Mouse (Mus musculus) hindbrain, embryonic 11.5 days (tissue): ENCODE measurements around the gene Etv1. TPM values are rescaled to one million over a fixed set of nuclear protein-coding genes. Genes with fewer than 3 reads are reported as not detected.
A peak's percentile ranks its signal among the peaks of the same experiment; 100 is the strongest.

ENCODE experiments used
- ATAC-seq: fragments of 200-750 bp; cut with Nextera tagmentation; 2 replicates; pipeline ENCODE4 v1.8.0; 2017; ENCODE audit warnings: mild to moderate bottlenecking, moderate TSS enrichment, moderate library complexity; ENCODE audit not compliant: low FRiP score
- DNase-seq: peaks from one replicate; pipeline ENCODE4 v3.0.0-alpha.2; 2015; ENCODE audit warnings: low spot score
- H3K27ac ChIP-seq: fragments of 300-500 bp; sonication (generic); 2 replicates; pipeline ENCODE4 v1.5.1; 2014; ENCODE audit warnings: mild to moderate bottlenecking, low read depth, low read length
- H3K27me3 ChIP-seq: fragments of 300-500 bp; sonication (generic); 2 replicates; pipeline ENCODE4 v1.6.1; 2014; ENCODE audit warnings: mild to moderate bottlenecking, low read length, moderate library complexity, mixed read lengths; ENCODE audit not compliant: control insufficient read depth, insufficient read depth
- H3K36me3 ChIP-seq: fragments of 300-500 bp; sonication (generic); 2 replicates; pipeline ENCODE4 v1.6.1; 2014; ENCODE audit warnings: mild to moderate bottlenecking, low read length, moderate library complexity, mixed read lengths; ENCODE audit not compliant: control insufficient read depth, insufficient read depth
- H3K4me1 ChIP-seq: fragments of 300-500 bp; sonication (generic); replicated peaks from 2 replicates; pipeline ENCODE4 v1.6.1; 2014; ENCODE audit warnings: low read length, mixed read lengths; ENCODE audit not compliant: control insufficient read depth, insufficient read depth
- H3K4me2 ChIP-seq: fragments of 300-500 bp; sonication (generic); replicated peaks from 2 replicates; pipeline ENCODE4 v1.6.1; 2014; ENCODE audit warnings: mild to moderate bottlenecking, low read depth, low read length
- H3K4me3 ChIP-seq: fragments of 300-500 bp; sonication (generic); 2 replicates; pipeline ENCODE4 v1.5.1; 2014; ENCODE audit warnings: low read depth, low read length
- H3K9ac ChIP-seq: fragments of 300-500 bp; sonication (generic); 2 replicates; pipeline ENCODE4 v1.6.1; 2014; ENCODE audit warnings: low read depth, low read length
- H3K9me3 ChIP-seq: fragments of 300-500 bp; sonication (generic); 2 replicates; pipeline ENCODE4 v1.6.1; 2016; ENCODE audit warnings: low read length; ENCODE audit not compliant: control insufficient read depth
- WGBS: fragments of 180-500 bp; shearing (Covaris S2); extraction: QIAGEN DNeasy Blood & Tissue Kit; methylation state at CpG from one replicate; pipeline ENCODE4 v1.1.7; 2014; 5-methylcytosine and 5-hydroxymethylcytosine counted together
- polyA plus RNA-seq: library from polyadenylated mRNA; unstranded; fragments of >200 nt; fragmentation: Nextera tagmentation; extraction: Ambion mirVana; gene quantifications from 2 replicates; pipeline ENCODE4 v1.2.1, GENCODE M21; 2014

Gene Etv1
- polyA plus RNA-seq, 1 experiment from 2014 or later, result 14.8 TPM

GRCm38 (mm10) chr12:38780955-38781304 lies 1.8 kb downstream of the Etv1 start:
- no peaks in the 10 kb centered on the region; the same call in 1 of the 2 replicates for H3K27me3 ChIP-seq
- peak overlapping the region; percentile 50; the same call in 1 of the 2 replicates for H3K9ac ChIP-seq
- H3K4me2 ChIP-seq, result peak overlapping the region; percentile 73
- under 1% methylated on average over 11 of the region's 11 CpGs for WGBS
- H3K4me1 ChIP-seq, result 0 out of 2 replicates have a peak, but pooled peaks cover 2% of the 10 kb centered on the region
- peak overlapping the region; percentile 57 for H3K4me3 ChIP-seq
- H3K27ac ChIP-seq, result no peak overlapping the region
- no peaks in the 10 kb centered on the region for H3K36me3 ChIP-seq
- H3K9me3 ChIP-seq, result no peaks in the 10 kb centered on the region
- DNase-seq (peak; percentile 36), ATAC-seq (no peak)

- WGBS, result 59% methylated on average over 6 of the region's 6 CpGs
- ATAC-seq (no peak), DNase-seq (no peak)
- Histone ChIP-seq H3K9ac (no peak overlapping the region), H3K27ac (no peak overlapping the region), H3K4me2 (peak overlapping the region; percentile 73; the same call in 1 of the 2 replicates), H3K4me3 (peak overlapping the region; percentile 57; the same call in 1 of the 2 replicates), H3K4me1 (0 out of 2 replicates have a peak, but pooled peaks cover 2% of the 10 kb centered on the region), H3K36me3 (no peaks in the 10 kb centered on the region), H3K9me3 (no peaks in the 10 kb centered on the region), H3K27me3 (no peaks in the 10 kb centered on the region; the same call in 1 of the 2 replicates)
Measured at GRCm38 (mm10) chr12:38781686-38782085, 2.5 kb downstream of the Etv1 start.

- no peak for DNase-seq
- no peak for ATAC-seq
- 60% methylated on average over 1 of the region's 1 CpGs for WGBS
- no peaks in the 10 kb centered on the region for H3K36me3 ChIP-seq
- H3K4me3 ChIP-seq, result no peak overlapping the region
- no peak overlapping the region for H3K4me2 ChIP-seq
- H3K27ac ChIP-seq, result no peak overlapping the region
- no peak overlapping the region for H3K9ac ChIP-seq
- no peaks in the 10 kb centered on the region; the same call in 1 of the 2 replicates for H3K27me3 ChIP-seq
- no peaks in the 10 kb centered on the region for H3K9me3 ChIP-seq
- H3K4me1 ChIP-seq, result 0 out of 2 replicates have a peak, but pooled peaks cover 2% of the 10 kb centered on the region
Measured at GRCm38 (mm10) chr12:38783291-38783690, 4.1 kb downstream of the Etv1 start.

- ATAC-seq (no peak), DNase-seq (no peak)
- Histone ChIP-seq H3K9ac (no peak overlapping the region), H3K27ac (no peak overlapping the region), H3K36me3 (no peaks in the 10 kb centered on the region), H3K9me3 (no peaks in the 10 kb centered on the region), H3K4me1 (0 out of 2 replicates have a peak, but pooled peaks cover 2% of the 10 kb centered on the region), H3K27me3 (no peaks in the 10 kb centered on the region; the same call in 1 of the 2 replicates), H3K4me3 (no peak overlapping the region), H3K4me2 (no peak overlapping the region)
- WGBS, result 12% methylated on average over 1 of the region's 1 CpGs
Measured at GRCm38 (mm10) chr12:38784221-38784620, 5.0 kb downstream of the Etv1 start.

- H3K27ac ChIP-seq, result no peak overlapping the region
- no peak for ATAC-seq
- H3K4me1 ChIP-seq, result no peaks in the 10 kb centered on the region
- no peak overlapping the region for H3K4me2 ChIP-seq
- H3K36me3 ChIP-seq, result no peaks in the 10 kb centered on the region
- H3K9ac ChIP-seq, result no peak overlapping the region
- no peak for DNase-seq
- no peaks in the 10 kb centered on the region for H3K9me3 ChIP-seq
- H3K27me3 ChIP-seq, result no peaks in the 10 kb centered on the region
- WGBS, result 92% methylated on average over 4 of the region's 4 CpGs
- no peak overlapping the region for H3K4me3 ChIP-seq
Measured at GRCm38 (mm10) chr12:38786571-38786970, 7.4 kb downstream of the Etv1 start.

- H3K36me3 ChIP-seq, result no peaks in the 10 kb centered on the region
- no peaks in the 10 kb centered on the region for H3K4me1 ChIP-seq
- no peak overlapping the region for H3K4me2 ChIP-seq
- DNase-seq (no peak), ATAC-seq (no peak)
- no peak overlapping the region for H3K9ac ChIP-seq
- no peaks in the 10 kb centered on the region for H3K9me3 ChIP-seq
- H3K27me3 ChIP-seq, result no peaks in the 10 kb centered on the region
- H3K4me3 ChIP-seq, result no peak overlapping the region
- 73% methylated on average over 3 of the region's 3 CpGs for WGBS
- no peak overlapping the region for H3K27ac ChIP-seq
Measured at GRCm38 (mm10) chr12:38787704-38788103, 8.5 kb downstream of the Etv1 start.

GRCm38 (mm10) chr12:38788621-38789020 lies 9.4 kb downstream of the Etv1 start:
- DNase-seq (peak; percentile 4), ATAC-seq (no peak)
- no peaks in the 10 kb centered on the region for H3K27me3 ChIP-seq
- H3K4me2 ChIP-seq, result no peak overlapping the region
- H3K4me3 ChIP-seq, result no peak overlapping the region
- no peak overlapping the region for H3K9ac ChIP-seq
- no peaks in the 10 kb centered on the region for H3K36me3 ChIP-seq
- WGBS, result 62% methylated on average over 6 of the region's 6 CpGs
- H3K4me1 ChIP-seq, result no peaks in the 10 kb centered on the region
- H3K27ac ChIP-seq, result no peak overlapping the region
- no peaks in the 10 kb centered on the region for H3K9me3 ChIP-seq

GRCm38 (mm10) chr12:38789789-38790355 lies 10.7 kb downstream of the Etv1 start:
- H3K36me3 ChIP-seq, result no peaks in the 10 kb centered on the region
- no peak overlapping the region for H3K27ac ChIP-seq
- ATAC-seq, result no peak
- H3K4me2 ChIP-seq, result no peak overlapping the region
- no peak for DNase-seq
- H3K9me3 ChIP-seq, result no peaks in the 10 kb centered on the region
- H3K27me3 ChIP-seq, result no peaks in the 10 kb centered on the region
- H3K4me3 ChIP-seq, result no peak overlapping the region
- no peak overlapping the region for H3K9ac ChIP-seq
- whole genome bisulfite sequencing, result 91% methylated on average over 10 of the region's 10 CpGs
- no peaks in the 10 kb centered on the region for H3K4me1 ChIP-seq

- Histone ChIP-seq H3K36me3 (no peaks in the 10 kb centered on the region), H3K4me2 (no peak overlapping the region), H3K27ac (no peak overlapping the region), H3K4me3 (no peak overlapping the region), H3K9ac (no peak overlapping the region), H3K27me3 (no peaks in the 10 kb centered on the region), H3K9me3 (no peaks in the 10 kb centered on the region), H3K4me1 (no peaks in the 10 kb centered on the region)
- ATAC-seq (no peak), DNase-seq (no peak)
- WGBS, result 90% methylated on average over 4 of the region's 4 CpGs
Measured at GRCm38 (mm10) chr12:38793076-38793475, 13.9 kb downstream of the Etv1 start.
